Mouse (Mus musculus) c-Kit-positive CD71-positive TER-119-negative erythroid progenitor cells, embryonic 14.5 days (primary cell): ENCODE measurements around the gene Chd2.
A peak's percentile ranks its signal among the peaks of the same experiment; 100 is the strongest.
"Not testable (repeated sequence)": the region's sequence is repeated elsewhere in the genome, so short reads cannot be mapped to it uniquely, and the experiment has no call there.

ENCODE experiments used
- DNase-seq: peaks from one replicate; pipeline ENCODE4 v3.0.0-alpha.2; 2013; ENCODE audit warnings: low read depth

The Chd2 gene

DNA sequence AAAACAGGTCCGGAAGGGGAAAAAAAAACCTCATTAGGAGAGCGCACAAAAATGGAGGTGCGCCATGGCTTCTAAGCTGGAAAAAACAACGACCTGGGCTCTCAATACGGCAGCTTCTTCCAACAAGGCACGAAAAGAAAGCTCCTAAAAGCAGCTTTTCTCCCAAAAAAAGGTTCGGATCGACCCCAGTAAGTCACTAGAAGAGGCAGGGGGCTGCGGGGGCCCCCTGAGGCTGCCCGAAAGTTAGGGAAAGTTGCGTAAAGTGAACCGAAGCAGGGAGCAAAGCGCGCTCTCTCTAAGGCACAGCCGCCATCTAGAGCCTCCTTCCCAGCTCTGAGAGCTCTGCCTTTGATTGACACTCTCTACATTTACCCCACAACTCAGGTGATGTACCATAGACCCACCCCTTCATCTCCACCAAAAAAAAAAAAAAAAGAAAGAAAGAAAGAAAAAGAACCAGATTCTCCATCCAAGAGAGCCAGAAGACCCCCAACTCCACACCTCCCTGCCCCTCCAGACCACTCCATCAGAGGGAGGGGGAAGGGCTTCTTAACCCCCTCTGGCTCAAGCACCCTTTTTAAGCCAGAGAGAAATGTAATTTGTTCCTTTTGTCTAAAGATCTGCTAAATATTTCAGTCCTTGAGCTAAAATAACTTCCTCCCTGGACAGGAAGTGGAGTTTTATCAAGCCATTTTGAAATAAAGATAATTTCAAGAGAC, at the start of gene Chd2:
Chd2 (minus strand) TSS at position 419 of the 719 bp plus-strand sequence.
- peak; percentile 79 for DNase-seq

DNA sequence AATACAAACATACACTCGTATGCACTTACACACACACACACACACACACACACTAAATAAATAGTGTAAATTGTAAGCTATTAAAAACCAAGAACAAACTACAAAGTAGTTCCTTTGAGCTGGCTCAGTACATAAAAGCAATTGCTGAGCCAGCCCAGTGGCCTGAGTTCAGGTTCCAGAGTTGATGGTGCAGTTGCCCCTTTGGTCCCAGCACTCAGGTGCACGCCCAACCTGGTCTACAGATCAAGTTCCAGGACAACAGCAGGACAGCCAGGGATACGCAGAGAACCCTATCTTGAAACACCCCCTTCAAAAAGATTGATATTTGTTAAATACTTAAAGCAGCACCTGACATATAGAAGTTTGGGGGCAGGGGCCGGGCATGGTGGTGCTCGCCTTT, 49.1 kb upstream of the Chd2 start:
- no peak for DNase-seq

DNA sequence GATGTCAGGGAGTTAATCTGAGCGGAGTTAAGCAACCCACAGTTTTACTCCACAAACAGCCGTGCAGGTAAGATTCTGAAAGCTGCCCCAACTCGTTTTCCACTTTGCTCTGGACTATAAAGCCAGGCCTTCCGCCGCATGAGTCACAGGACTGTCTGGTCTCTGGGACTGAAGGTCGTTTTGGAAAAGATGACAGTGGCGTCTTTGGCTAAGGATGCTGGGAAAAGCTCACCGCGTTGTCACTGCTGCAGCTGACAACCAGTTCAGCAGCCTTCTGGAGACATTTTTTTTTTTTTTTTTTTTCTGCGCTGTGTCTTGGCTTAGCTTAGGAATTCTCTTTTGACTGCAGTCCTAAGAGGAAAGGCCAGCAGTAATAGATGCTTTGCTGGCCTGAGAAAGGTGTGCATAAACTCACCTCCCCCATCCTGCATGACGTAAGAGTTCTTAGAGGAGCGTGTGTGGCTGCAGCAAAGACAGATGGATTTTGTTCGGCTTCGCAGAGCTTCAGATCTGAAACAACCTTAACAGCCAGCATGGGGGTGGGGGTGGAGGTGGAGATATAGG, 47.7 kb upstream of the Chd2 start:
- DNase-seq, result no peak

GRCm38 (mm10) chr7:73588351-73588906, 46.8 kb upstream of the Chd2 start:
- DNase-seq, result no peak

- DNase-seq, result no peak
Measured at GRCm38 (mm10) chr7:73586717-73587116, 45.1 kb upstream of the Chd2 start.

DNA sequence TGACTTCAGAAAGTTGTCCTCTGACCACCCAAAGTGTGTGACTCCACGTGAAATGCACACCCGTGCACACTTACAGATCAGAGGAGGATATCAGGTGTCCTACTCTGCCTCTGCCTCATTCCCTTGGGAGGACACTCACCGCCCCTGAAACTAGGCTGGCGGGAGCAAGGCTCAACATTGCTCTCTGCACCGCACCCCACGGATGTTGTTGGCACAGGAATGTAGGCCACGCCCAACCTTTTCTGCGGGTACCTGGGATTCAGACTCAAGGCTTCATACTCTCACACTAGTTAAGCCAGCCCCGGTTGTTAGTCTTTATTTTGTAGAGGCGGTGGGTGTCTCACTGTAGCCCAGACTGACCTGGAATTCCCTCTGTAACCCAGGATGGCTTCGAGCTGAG, 44.6 kb upstream of the Chd2 start:
- DNase-seq, result no peak

- DNase-seq, result no peak
Measured at GRCm38 (mm10) chr7:73585114-73586032, 43.7 kb upstream of the Chd2 start.

GRCm38 (mm10) chr7:73584009-73584995, 42.7 kb upstream of the Chd2 start:
- no peak for DNase-seq

GRCm38 (mm10) chr7:73583400-73583799, 41.8 kb upstream of the Chd2 start:
- DNase-seq, result no peak

- DNase-seq, result no peak
Measured at GRCm38 (mm10) chr7:73581836-73582375, 40.3 kb upstream of the Chd2 start.

GRCm38 (mm10) chr7:73579072-73579731, 37.6 kb upstream of the Chd2 start:
- no peak for DNase-seq

DNA sequence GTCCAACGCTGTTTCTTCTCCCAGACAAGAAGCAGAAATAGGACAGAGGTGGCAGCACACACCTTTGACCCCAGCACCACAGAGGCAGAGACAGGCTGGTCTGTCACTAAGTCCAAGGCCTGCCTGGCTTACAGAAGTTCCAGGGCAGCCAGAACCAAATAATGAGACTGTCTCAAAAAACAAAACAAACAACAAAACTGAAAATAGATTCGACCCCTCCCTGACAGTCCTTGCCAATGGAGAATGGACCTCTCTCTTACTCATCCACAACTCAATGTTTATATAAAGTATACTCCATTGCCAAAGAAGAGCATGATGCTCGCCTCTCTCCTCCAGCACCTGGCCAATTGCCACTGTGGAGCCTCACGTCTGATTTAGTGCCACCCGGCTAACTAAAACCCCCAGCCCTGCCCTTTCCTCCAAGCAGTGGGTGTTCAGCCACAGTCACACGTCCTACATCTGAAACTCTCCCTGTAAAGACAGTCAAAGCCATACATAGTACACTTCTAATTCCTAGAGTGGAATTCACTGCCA, 36.3 kb upstream of the Chd2 start:
- no peak for DNase-seq

GRCm38 (mm10) chr7:73576101-73576936, 34.7 kb upstream of the Chd2 start:
- no peak for DNase-seq

DNA sequence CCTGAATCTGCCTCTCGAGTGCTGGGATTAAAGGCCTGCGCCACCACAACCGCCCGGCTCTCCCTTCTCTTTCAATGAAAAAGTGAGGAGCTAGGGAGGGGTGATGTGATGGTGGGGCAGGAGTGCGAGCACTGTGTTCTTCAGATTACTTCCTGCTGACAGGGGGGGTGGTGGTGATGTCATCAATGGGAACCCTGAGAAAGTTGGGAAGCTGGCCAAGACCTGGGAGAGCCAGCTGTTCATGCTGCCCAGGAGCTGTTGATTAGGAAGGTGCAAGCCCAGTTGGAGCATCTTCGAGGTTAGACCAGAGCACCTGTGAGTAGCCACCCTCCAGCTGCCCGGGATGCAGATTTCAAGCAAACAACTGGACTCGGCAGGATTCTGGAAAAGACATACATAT, 33.6 kb upstream of the Chd2 start:
- DNase-seq, result no peak

GRCm38 (mm10) chr7:73574673-73575072, 33.0 kb upstream of the Chd2 start:
- not testable (repeated sequence) for DNase-seq

DNA sequence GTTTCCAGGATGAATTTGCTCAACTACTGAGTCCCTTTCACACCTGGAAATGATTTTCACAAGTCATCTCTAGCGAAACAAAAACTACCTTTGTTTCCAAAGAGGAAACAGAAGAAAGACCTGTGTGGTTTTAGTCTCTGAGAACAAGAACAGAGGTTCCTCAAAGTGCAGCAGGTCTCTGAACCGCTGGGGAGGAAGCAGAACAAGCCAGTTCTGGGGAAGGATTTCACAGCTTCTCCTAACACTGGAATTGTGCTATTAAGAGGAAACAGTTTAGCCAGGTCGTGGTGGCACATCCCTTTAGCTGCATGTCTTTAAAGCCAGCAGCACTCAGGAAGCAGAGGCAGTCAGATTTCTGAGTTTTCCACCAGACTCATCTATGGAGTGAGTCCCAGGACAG, 30.9 kb upstream of the Chd2 start:
- no peak for DNase-seq

GRCm38 (mm10) chr7:73568801-73569403, 27.3 kb upstream of the Chd2 start:
- DNase-seq, result no peak

- DNase-seq, result no peak
Measured at GRCm38 (mm10) chr7:73567754-73568161, 26.1 kb upstream of the Chd2 start.

- DNase-seq, result no peak
Measured at GRCm38 (mm10) chr7:73564131-73564530, 22.5 kb upstream of the Chd2 start.
